In genomic region chr19:10841721-10842626, GRCm38 (mm10) we compare ENCODE assay signal across 9 mouse cellular contexts. TPM values are rescaled to one million over a fixed set of nuclear protein-coding genes. Genes with fewer than 3 reads are reported as not detected.
A peak's percentile ranks its signal among the peaks of the same experiment; 100 is the strongest.
DNase-seq lines count a peak whose midpoint lies in the region.
"Had no signal": no experiment of that assay in that cellular context is flagged by ENCODE, and none has a peak within 500 bp of the region (broad histone marks: within the 10 kb centered on the region; RNA-seq: fewer than 3 reads in every experiment).

No protein-coding gene starts in this region.

- DNase-seq in adrenal gland, postnatal 14 days: peak; percentile 38
- no peak for DNase-seq in adrenal gland, postnatal 25 days
- DNase-seq in c-Kit-positive CD71-positive TER-119-positive erythroid progenitor cells, embryonic 14.5 days (ENCODE audit: low spot score): peak; percentile 5
- DNase-seq in kidney, adult 9 months: peak; percentile 55
- peak; percentile 49 to 61 for DNase-seq in lung, postnatal 4 days
- DNase-seq in urinary bladder, postnatal 10 days (ENCODE audit: low spot score): no peak
- DNase-seq in frontal cortex, adult 2 months (ENCODE audit: extremely low spot score in 1 of 2, low spot score in 1 of 2): no peak
- no peak for DNase-seq in testis, postnatal 10 days (ENCODE audit: low spot score)

RNA-seq across cellular contexts. Expression of gene Slc15a3, which starts 2.4 kb away (rescaled TPM):
- 2.0 and 2.6 TPM in 2 replicates for total RNA-seq in adrenal gland, postnatal 14 days (2021)
- total RNA-seq in adrenal gland, postnatal 25 days (2021): 3.2 and 4.0 TPM in 2 replicates
- 1.7 and 2.2 TPM in 2 replicates for polyA plus RNA-seq in frontal cortex, adult 2 months (2012; rRNA removed)

RNA-seq across cellular contexts. Expression of gene Cd6, which starts 12.1 kb away (rescaled TPM):
- total RNA-seq in adrenal gland, postnatal 14 days (2021): 0.41 and 5.2 TPM in 2 replicates
- total RNA-seq in adrenal gland, postnatal 25 days (2021): not detected in 2 replicates
- polyA plus RNA-seq in frontal cortex, adult 2 months (2012; rRNA removed): 1.5 and 3.8 TPM in 2 replicates
- polyA plus RNA-seq: erythroblast, embryonic 14.5 days had no signal

RNA-seq across cellular contexts. Expression of gene Tmem132a, which starts 27.8 kb away (rescaled TPM):
- 19.6 and 20.2 TPM in 2 replicates for total RNA-seq in adrenal gland, postnatal 14 days (2021)
- 30.5 and 32.8 TPM in 2 replicates for total RNA-seq in adrenal gland, postnatal 25 days (2021)
- polyA plus RNA-seq in frontal cortex, adult 2 months (2012; rRNA removed): 132 and 133 TPM in 2 replicates

RNA-seq across cellular contexts. Expression of gene Tmem109, which starts 39.8 kb away (rescaled TPM):
- 92.7 and 101 TPM in 2 replicates for total RNA-seq in adrenal gland, postnatal 14 days (2021)
- total RNA-seq in adrenal gland, postnatal 25 days (2021): 143 and 161 TPM in 2 replicates
- polyA plus RNA-seq in frontal cortex, adult 2 months (2012; rRNA removed): 49.2 and 50.2 TPM in 2 replicates

RNA-seq across cellular contexts. Expression of gene Prpf19, which starts 53.1 kb away (rescaled TPM):
- 125 and 126 TPM in 2 replicates for total RNA-seq in adrenal gland, postnatal 14 days (2021)
- 196 and 223 TPM in 2 replicates for total RNA-seq in adrenal gland, postnatal 25 days (2021)
- polyA plus RNA-seq in frontal cortex, adult 2 months (2012; rRNA removed): 187 and 207 TPM in 2 replicates

Comparison
In these comparisons a context has a peak if more than half of its experiments do, and no peak if none do; other contexts are left out.
1. DNase-seq: peak in adrenal gland, postnatal 14 days (single experiment), c-Kit-positive CD71-positive TER-119-positive erythroid progenitor cells, embryonic 14.5 days (single experiment), kidney, adult 9 months (single experiment) and lung, postnatal 4 days (2 of 2); none in adrenal gland, postnatal 25 days (single experiment), urinary bladder, postnatal 10 days (single experiment), frontal cortex, adult 2 months (0 of 2) and testis, postnatal 10 days (single experiment).